ENCODE assay signal across 9 mouse cellular contexts in genomic region chr4:149752124-149752799, GRCm38 (mm10). TPM values are rescaled to one million over a fixed set of nuclear protein-coding genes. Genes with fewer than 3 reads are reported as not detected.
DNase-seq lines count a peak whose midpoint lies in the region; TF ChIP-seq lines count a peak whose summit lies in the region.
"Had no signal": no experiment of that assay in that cellular context is flagged by ENCODE, and none has a peak within 500 bp of the region (broad histone marks: within the 10 kb centered on the region; RNA-seq: fewer than 3 reads in every experiment).

No protein-coding gene starts in this region.

- DNase-seq in layer of hippocampus, adult 11-12 months (ENCODE audit: low spot score): peak; percentile 71
- no peak for DNase-seq in layer of hippocampus, adult 9-10 months (ENCODE audit: low spot score)
- peak; percentile 49 for DNase-seq in MN1 (ENCODE audit: low spot score)
- DNase-seq in cerebellum, postnatal 25 days: peak; percentile 61 to 77
- peak; percentile 68 for DNase-seq in gastrocnemius, postnatal 14 days
- peak; percentile 60 to 71 for DNase-seq in left cerebral cortex, postnatal 10 days (ENCODE audit: extremely low spot score in 1 of 2, low spot score in 2 of 2)
- DNase-seq in T-cell, adult 2 months (ENCODE audit: low spot score): no peak

- intact Hi-C loops in gastrocnemius, postnatal 14 days (cut with DNase I; ENCODE audit: low total_unique reads): loop anchor here (10.0 kb wide), 1 partner anchor 53 kb away; no protein-coding TSS in a partner anchor
- intact Hi-C loops in left cerebral cortex, postnatal 10 days (cut with DNase I): loop anchor here (5.0 kb wide), 2 partner anchors 40 to 205 kb away; partner anchors contain the start of gene Spsb1

- no peak for TF ChIP-seq POLR2A in myocyte (IDR thresholded peaks at IDR 0.05; ENCODE audit: insufficient read length, low read depth)

- no peak overlapping the region for H3K4me3 ChIP-seq in myocyte
- H3K4me3 ChIP-seq: erythroblast, embryonic 14.5 days had no signal

- H3K4me2 ChIP-seq in myocyte (ENCODE audit: low read depth): no peak overlapping the region

- H3ac ChIP-seq in myocyte (ENCODE audit: control insufficient read depth, insufficient read length): no peak overlapping the region

- H3K27me3 ChIP-seq in myocyte (ENCODE audit: control insufficient read depth, insufficient read depth, insufficient read length): no peaks in the 10 kb centered on the region

- H3K79me2 ChIP-seq in myocyte (ENCODE audit: control insufficient read depth, insufficient read depth): no peaks in the 10 kb centered on the region

- peaks cover 26% of the 10 kb centered on the region for H3K36me3 ChIP-seq in myocyte (ENCODE audit: control insufficient read depth, insufficient read depth)

TF ChIP-seq in myocyte, 11 proteins besides CTCF, POLR2A, EP300 and RAD21:
- TF ChIP-seq MAX (IDR thresholded peaks at IDR 0.05; ENCODE audit: low read depth) (no peak), MYOD1 (IDR thresholded peaks at IDR 0.05; ENCODE audit: control insufficient read depth in 1 of 3, insufficient read length in 2 of 3, low read depth in 2 of 3) (peak in 2 of 3 experiments; percentile 51 to 67), TCF3 (IDR thresholded peaks at IDR 0.05; ENCODE audit: insufficient read length, low read depth) (no peak), MYOG (IDR thresholded peaks at IDR 0.05; ENCODE audit: control insufficient read depth in 1 of 3, insufficient read depth in 1 of 3, insufficient read length in 2 of 3, low read depth in 2 of 3) (peak in 2 of 3 experiments; percentile 4 to 23), SRF (IDR thresholded peaks at IDR 0.05; ENCODE audit: control insufficient read depth, insufficient read length, low read depth) (no peak), REST (IDR thresholded peaks at IDR 0.05; ENCODE audit: insufficient read depth, insufficient read length) (no peak)

RNA-seq across cellular contexts. Expression of gene Tmem201, which starts 14.4 kb away (rescaled TPM):
- total RNA-seq in gastrocnemius, postnatal 14 days (2021): 10 to 100 TPM; 37.3 to 40.4 TPM
- 10 to 100 TPM; 57.9 to 59.5 TPM for total RNA-seq in left cerebral cortex, postnatal 10 days (2021)
- polyA plus RNA-seq in myocyte (2012; fragmentation: generic; extraction: Trizol): 31.1 TPM

RNA-seq across cellular contexts. Expression of gene Slc25a33, which starts 21.8 kb away (rescaled TPM):
- total RNA-seq in gastrocnemius, postnatal 14 days (2021): 10 to 100 TPM; 10.5 to 12.0 TPM
- total RNA-seq in left cerebral cortex, postnatal 10 days (2021): 10 to 100 TPM; 29.2 to 32.7 TPM
- 34.3 TPM for polyA plus RNA-seq in myocyte (2012; fragmentation: generic; extraction: Trizol)

RNA-seq across cellular contexts. Expression of gene Pik3cd, which starts 49.9 kb away (rescaled TPM):
- total RNA-seq in gastrocnemius, postnatal 14 days (2021): 10 to 100 TPM; 10.1 to 12.6 TPM
- 10 to 100 TPM; 28.1 to 37.1 TPM for total RNA-seq in left cerebral cortex, postnatal 10 days (2021)
- polyA plus RNA-seq in myocyte (2012; fragmentation: generic; extraction: Trizol): 1.4 TPM

Comparison
In these comparisons a context has a peak if more than half of its experiments do, and no peak if none do; other contexts are left out.
1. DNase-seq: peak in layer of hippocampus, adult 11-12 months (single experiment), MN1 (single experiment), cerebellum, postnatal 25 days (2 of 2), gastrocnemius, postnatal 14 days (single experiment) and left cerebral cortex, postnatal 10 days (2 of 2); none in layer of hippocampus, adult 9-10 months (single experiment) and T-cell, adult 2 months (single experiment).